Comparison of ENCODE assay signal across 8 mouse cellular contexts in genomic region chr13:24862520-24862919, GRCm38 (mm10). TPM values are rescaled to one million over a fixed set of nuclear protein-coding genes. Genes with fewer than 3 reads are reported as not detected.
DNase-seq lines count a peak whose midpoint lies in the region.

No protein-coding gene starts in this region.

- intact Hi-C loops in gastrocnemius, postnatal 36 days (cut with DNase I) = no loop called here

- DNase-seq in gastrocnemius, adult 18-20 months (ENCODE audit: low spot score) = peak; percentile 25
- DNase-seq in gastrocnemius, postnatal 36 days = no peak
- DNase-seq in CD8-positive naive resting alpha-beta T cell, adult 2 months (ENCODE audit: low read depth in 2 of 2, low spot score in 2 of 2) = peak; percentile 54 to 70
- peak; percentile 53 for DNase-seq in c-Kit-positive CD71-negative TER-119-negative erythroid progenitor cells, embryonic 14.5 days (ENCODE audit: low read depth)
- DNase-seq in frontal cortex, postnatal 25 days (ENCODE audit: low spot score in 2 of 2) = peak; percentile 22 to 33
- DNase-seq in layer of hippocampus, postnatal 25 days (ENCODE audit: extremely low spot score in 1 of 2, low spot score in 1 of 2) = peak; percentile 26 to 75
- peak; percentile 20 for DNase-seq in mesoderm, embryonic 11.5 days (ENCODE audit: low read depth, low spot score)
- DNase-seq in thymus, postnatal 25 days = peak; percentile 72

RNA-seq across cellular contexts. Expression of gene D130043K22Rik, which starts 17.6 kb away (rescaled TPM):
- not detected for total RNA-seq in gastrocnemius, adult 18-20 months (2021)
- total RNA-seq in gastrocnemius, postnatal 36 days (2021) = not detected
- total RNA-seq in layer of hippocampus, postnatal 25 days (2021) = 10 to 100 TPM; 25.4 to 26.7 TPM

RNA-seq across cellular contexts. Expression of gene Tdp2, which starts 31.0 kb away (rescaled TPM):
- 1 to 10 TPM; 7.7 to 8.2 TPM for total RNA-seq in gastrocnemius, adult 18-20 months (2021)
- 1 to 10 TPM; 6.0 to 9.0 TPM for total RNA-seq in gastrocnemius, postnatal 36 days (2021)
- 10 to 100 TPM; 20.3 to 24.6 TPM for total RNA-seq in layer of hippocampus, postnatal 25 days (2021)

RNA-seq across cellular contexts. Expression of gene Acot13, which starts 31.2 kb away (rescaled TPM):
- 100 to 1,000 TPM; 153 TPM for total RNA-seq in gastrocnemius, adult 18-20 months (2021)
- 100 to 1,000 TPM; 124 to 130 TPM for total RNA-seq in gastrocnemius, postnatal 36 days (2021)
- 100 to 1,000 TPM; 107 to 109 TPM for total RNA-seq in layer of hippocampus, postnatal 25 days (2021)

Comparison
In these comparisons a context has a peak if more than half of its experiments do, and no peak if none do; other contexts are left out.
1. DNase-seq: peak in gastrocnemius, adult 18-20 months (single experiment), CD8-positive naive resting alpha-beta T cell, adult 2 months (2 of 2), c-Kit-positive CD71-negative TER-119-negative erythroid progenitor cells, embryonic 14.5 days (single experiment), frontal cortex, postnatal 25 days (2 of 2), layer of hippocampus, postnatal 25 days (2 of 2), mesoderm, embryonic 11.5 days (single experiment) and thymus, postnatal 25 days (single experiment); none in gastrocnemius, postnatal 36 days (0 of 2).
2. RNA of gene D130043K22Rik, which starts 17.6 kb away (total RNA-seq): 25.4 to 26.7 TPM in layer of hippocampus, postnatal 25 days; not detected in gastrocnemius, postnatal 36 days and not detected in gastrocnemius, adult 18-20 months; every median in the first group is over 10 times any median in the second.